Comparison of ENCODE assay signal across 15 mouse cellular contexts in genomic region chr7:128245547-128245946, GRCm38 (mm10). TPM values are rescaled to one million over a fixed set of nuclear protein-coding genes. Genes with fewer than 3 reads are reported as not detected.
DNase-seq lines count a peak whose midpoint lies in the region; ATAC-seq and TF ChIP-seq lines count a peak whose summit lies in the region.
"Had no signal": no experiment of that assay in that cellular context is flagged by ENCODE, and none has a peak within 500 bp of the region (broad histone marks: within the 10 kb centered on the region; RNA-seq: fewer than 3 reads in every experiment).

No protein-coding gene starts in this region.

- no peak for TF ChIP-seq CTCF in lung, embryonic 14.5 days (IDR thresholded peaks at IDR 0.05; ENCODE audit: low read depth)
- no peak for TF ChIP-seq CTCF in heart, postnatal 0 days (IDR thresholded peaks at IDR 0.05; ENCODE audit: low read depth)
- no peak for TF ChIP-seq CTCF in small intestine, adult 2 months (IDR thresholded peaks at IDR 0.05; ENCODE audit: extremely low read depth, insufficient read length, insufficient replicate concordance, low read depth, low read length)

- H3K27me3 ChIP-seq in heart, embryonic 13.5 days (replicated peaks) = no peaks in the 10 kb centered on the region
- no peaks in the 10 kb centered on the region for H3K27me3 ChIP-seq in lung, embryonic 14.5 days (ENCODE audit: insufficient read depth, low read length)
- no peaks in the 10 kb centered on the region for H3K27me3 ChIP-seq in heart, postnatal 0 days (ENCODE audit: control insufficient read depth, insufficient read depth, low read length)
- no peaks in the 10 kb centered on the region for H3K27me3 ChIP-seq in small intestine, adult 2 months (ENCODE audit: control insufficient read depth, insufficient read depth, low read length)

- no peaks in the 10 kb centered on the region for H3K9me3 ChIP-seq in heart, embryonic 13.5 days
- H3K9me3 ChIP-seq in lung, embryonic 14.5 days (ENCODE audit: low read depth, low read length) = no peaks in the 10 kb centered on the region
- H3K9me3 ChIP-seq in heart, postnatal 0 days (replicated peaks; ENCODE audit: control insufficient read depth, low read length) = no peaks in the 10 kb centered on the region
- H3K9me3 ChIP-seq: forebrain, embryonic 12.5 days had no signal

- TF ChIP-seq EP300 in heart, postnatal 0 days (IDR thresholded peaks at IDR 0.05; ENCODE audit: low read depth) = no peak

- no peak for DNase-seq in heart, adult 18-20 months
- no peak for DNase-seq in lung, embryonic 14.5 days
- DNase-seq in lung, adult 18-20 months = no peak
- no peak for DNase-seq in heart, postnatal 0 days (ENCODE audit: low spot score)
- DNase-seq in cerebellum, postnatal 4 days (ENCODE audit: low spot score in 2 of 2) = no peak
- no peak for DNase-seq in natural killer cell, adult 2 months (ENCODE audit: low spot score in 2 of 2)
- DNase-seq: cerebellum, adult 2 months had no signal

- peak overlapping the region; percentile 79; the same call in 1 of the 2 replicates for H3K4me3 ChIP-seq in heart, embryonic 13.5 days
- H3K4me3 ChIP-seq in lung, embryonic 14.5 days (ENCODE audit: low read depth, low read length) = no peak overlapping the region
- H3K4me3 ChIP-seq in heart, postnatal 0 days (ENCODE audit: low read depth, low read length) = no peak overlapping the region
- no peak overlapping the region for H3K4me3 ChIP-seq in small intestine, adult 2 months (ENCODE audit: low read depth, low read length)
- H3K4me3 ChIP-seq: forebrain, embryonic 12.5 days had no signal

- no peak for TF ChIP-seq POLR2A in small intestine, adult 2 months (IDR thresholded peaks at IDR 0.05; ENCODE audit: low read depth, low read length)

- peaks cover 68% of the 10 kb centered on the region for H3K36me3 ChIP-seq in heart, embryonic 13.5 days
- peaks cover 59% of the 10 kb centered on the region for H3K36me3 ChIP-seq in lung, embryonic 14.5 days (ENCODE audit: insufficient read depth)
- H3K36me3 ChIP-seq in heart, postnatal 0 days (replicated peaks; ENCODE audit: control insufficient read depth, insufficient read depth, low read length) = peaks cover 59% of the 10 kb centered on the region
- peaks cover 38% of the 10 kb centered on the region for H3K36me3 ChIP-seq in small intestine, adult 2 months (ENCODE audit: control insufficient read depth, insufficient read depth, low read length)

- peak overlapping the region; percentile 80; the same call in 1 of the 2 replicates for H3K4me2 ChIP-seq in heart, embryonic 13.5 days
- H3K4me2 ChIP-seq in lung, embryonic 14.5 days = peak overlapping the region; percentile 73
- peak overlapping the region; percentile 76 for H3K4me2 ChIP-seq in heart, postnatal 0 days (ENCODE audit: low read depth, low read length)

- peak overlapping the region; percentile 91 for H3K9ac ChIP-seq in heart, embryonic 13.5 days
- peak overlapping the region; percentile 74; the same call in 1 of the 2 replicates for H3K9ac ChIP-seq in lung, embryonic 14.5 days
- H3K9ac ChIP-seq in heart, postnatal 0 days (replicated peaks; ENCODE audit: low read depth, low read length) = no peak overlapping the region

- H3K27ac ChIP-seq in heart, embryonic 13.5 days (replicated peaks) = peak overlapping the region; percentile 98
- H3K27ac ChIP-seq in lung, embryonic 14.5 days (ENCODE audit: low read depth) = peak overlapping the region; percentile 96
- peak overlapping the region; percentile 96 for H3K27ac ChIP-seq in heart, postnatal 0 days (ENCODE audit: low read depth)
- peak overlapping the region; percentile 81 for H3K27ac ChIP-seq in small intestine, adult 2 months (ENCODE audit: insufficient read depth, low read depth, low read length)
- H3K27ac ChIP-seq: forebrain, embryonic 12.5 days had no signal

- H3K4me1 ChIP-seq in heart, embryonic 13.5 days = peaks cover 43% of the 10 kb centered on the region
- peaks cover 9% of the 10 kb centered on the region for H3K4me1 ChIP-seq in lung, embryonic 14.5 days (ENCODE audit: insufficient read depth)
- H3K4me1 ChIP-seq in heart, postnatal 0 days (ENCODE audit: control insufficient read depth, insufficient read depth) = peaks cover 18% of the 10 kb centered on the region
- H3K4me1 ChIP-seq in small intestine, adult 2 months (ENCODE audit: control insufficient read depth, insufficient read depth, insufficient read length, low read length) = no peaks in the 10 kb centered on the region; the same call in 1 of the 2 replicates

- ATAC-seq in heart, embryonic 13.5 days (ENCODE audit: extremely low read depth, insufficient number of reproducible peaks, low FRiP score, low TSS enrichment) = no peak
- no peak for ATAC-seq in lung, embryonic 14.5 days (ENCODE audit: insufficient read depth)
- ATAC-seq in heart, postnatal 0 days (ENCODE audit: insufficient read depth, low read depth) = no peak
- ATAC-seq: activated CD4-positive, CD25-positive, alpha-beta regulatory T cell, adult 4 months; CD4-positive, CD25-positive, alpha-beta regulatory T cell, adult 4 months; hindbrain, postnatal 0 days had no signal

- WGBS in heart, embryonic 13.5 days = 84% methylated on average over 4 of the region's 4 CpGs
- 87% methylated on average over 4 of the region's 4 CpGs for WGBS in lung, embryonic 14.5 days
- WGBS in heart, postnatal 0 days = 79% methylated on average over 4 of the region's 4 CpGs
- 94% methylated on average over 4 of the region's 4 CpGs for WGBS in small intestine, adult 2 months

RNA-seq across cellular contexts. Expression of gene Tgfb1i1, which starts 1.1 kb away (rescaled TPM):
- 165 and 177 TPM in 2 replicates for polyA plus RNA-seq in heart, embryonic 13.5 days (2015; fragmentation: Nextera tagmentation; extraction: Ambion mirVana)
- 10 to 100 TPM; 13.2 to 13.8 TPM for total RNA-seq in heart, adult 18-20 months (2021)
- 141 and 150 TPM in 2 replicates for polyA plus RNA-seq in lung, embryonic 14.5 days (2014; fragmentation: Nextera tagmentation; extraction: Ambion mirVana)
- total RNA-seq in heart, postnatal 0 days (2014; rRNA removed; ENCODE audit: low replicate concordance) = 84.6 and 93.8 TPM in 2 replicates
- 97.5 and 112 TPM in 2 replicates for polyA plus RNA-seq in heart, postnatal 0 days (2015; fragmentation: Nextera tagmentation; extraction: Ambion mirVana)
- 38.0 and 56.7 TPM in 2 replicates for polyA plus RNA-seq in small intestine, adult 2 months (2012; rRNA removed)

RNA-seq across cellular contexts. Expression of gene 9130023H24Rik, which starts 7.7 kb away (rescaled TPM):
- polyA plus RNA-seq in heart, embryonic 13.5 days (2015; fragmentation: Nextera tagmentation; extraction: Ambion mirVana) = 5.8 and 6.5 TPM in 2 replicates
- 1 to 10 TPM; 2.6 to 2.8 TPM for total RNA-seq in heart, adult 18-20 months (2021)
- polyA plus RNA-seq in lung, embryonic 14.5 days (2014; fragmentation: Nextera tagmentation; extraction: Ambion mirVana) = 8.2 and 10.5 TPM in 2 replicates
- total RNA-seq in heart, postnatal 0 days (2014; rRNA removed; ENCODE audit: low replicate concordance) = 3.6 and 3.9 TPM in 2 replicates
- 4.4 and 5.1 TPM in 2 replicates for polyA plus RNA-seq in heart, postnatal 0 days (2015; fragmentation: Nextera tagmentation; extraction: Ambion mirVana)
- 0.60 and 0.71 TPM in 2 replicates for polyA plus RNA-seq in small intestine, adult 2 months (2012; rRNA removed)

RNA-seq across cellular contexts. Expression of gene Armc5, which starts 8.4 kb away (rescaled TPM):
- 12.8 and 13.1 TPM in 2 replicates for polyA plus RNA-seq in heart, embryonic 13.5 days (2015; fragmentation: Nextera tagmentation; extraction: Ambion mirVana)
- total RNA-seq in heart, adult 18-20 months (2021) = 1 to 10 TPM; 7.4 to 8.6 TPM
- 19.2 and 22.0 TPM in 2 replicates for polyA plus RNA-seq in lung, embryonic 14.5 days (2014; fragmentation: Nextera tagmentation; extraction: Ambion mirVana)
- total RNA-seq in heart, postnatal 0 days (2014; rRNA removed; ENCODE audit: low replicate concordance) = 18.9 and 32.0 TPM in 2 replicates
- polyA plus RNA-seq in heart, postnatal 0 days (2015; fragmentation: Nextera tagmentation; extraction: Ambion mirVana) = 8.3 and 8.9 TPM in 2 replicates
- polyA plus RNA-seq in small intestine, adult 2 months (2012; rRNA removed) = 24.7 and 57.1 TPM in 2 replicates

RNA-seq across cellular contexts. Expression of gene Slc5a2, which starts 19.9 kb away (rescaled TPM):
- polyA plus RNA-seq in heart, embryonic 13.5 days (2015; fragmentation: Nextera tagmentation; extraction: Ambion mirVana) = not detected in 2 replicates
- not detected for total RNA-seq in heart, adult 18-20 months (2021)
- 0.37 TPM in 1 of 2 replicates, not detected in the other for polyA plus RNA-seq in lung, embryonic 14.5 days (2014; fragmentation: Nextera tagmentation; extraction: Ambion mirVana)
- total RNA-seq in heart, postnatal 0 days (2014; rRNA removed; ENCODE audit: low replicate concordance) = not detected in 2 replicates
- 0.20 and 0.30 TPM in 2 replicates for polyA plus RNA-seq in heart, postnatal 0 days (2015; fragmentation: Nextera tagmentation; extraction: Ambion mirVana)
- polyA plus RNA-seq in small intestine, adult 2 months (2012; rRNA removed) = not detected in 2 replicates
- total RNA-seq: gastrocnemius, adult 8-10 months; hindbrain, postnatal 0 days; left cerebral cortex, postnatal 14 days had no signal
- polyA plus RNA-seq: activated CD4-positive, CD25-positive, alpha-beta regulatory T cell, adult 4 months; forebrain, embryonic 12.5 days had no signal

RNA-seq across cellular contexts. Expression of gene Cox6a2, which starts 39.4 kb away (rescaled TPM):
- polyA plus RNA-seq in heart, embryonic 13.5 days (2015; fragmentation: Nextera tagmentation; extraction: Ambion mirVana) = 617 and 701 TPM in 2 replicates
- 1,000 to 10,000 TPM; 2,762 to 2,913 TPM for total RNA-seq in heart, adult 18-20 months (2021)
- polyA plus RNA-seq in lung, embryonic 14.5 days (2014; fragmentation: Nextera tagmentation; extraction: Ambion mirVana) = 0.29 and 7.4 TPM in 2 replicates
- 1,202 and 1,223 TPM in 2 replicates for total RNA-seq in heart, postnatal 0 days (2014; rRNA removed; ENCODE audit: low replicate concordance)
- 3,388 and 3,605 TPM in 2 replicates for polyA plus RNA-seq in heart, postnatal 0 days (2015; fragmentation: Nextera tagmentation; extraction: Ambion mirVana)
- polyA plus RNA-seq in small intestine, adult 2 months (2012; rRNA removed) = 0.53 and 1.1 TPM in 2 replicates
- total RNA-seq: hindbrain, postnatal 0 days had no signal
- polyA plus RNA-seq: activated CD4-positive, CD25-positive, alpha-beta regulatory T cell, adult 4 months had no signal
